Mouse (Mus musculus) layer of hippocampus, adult 2 months (tissue): Measurements from ENCODE around the gene Hacd3. TPM values are rescaled to one million over a fixed set of nuclear protein-coding genes. Genes with fewer than 3 reads are reported as not detected.
A peak's percentile ranks its signal among the peaks of the same experiment; 100 is the strongest.

Source experiments
- DNase-seq, 2 experiments: peaks; one replicate each; pipeline ENCODE4 v3.0.0; 2022; ENCODE audit warnings: low spot score in 2 of 2
- H3K27ac ChIP-seq: fragments of 200-600 bp; 2 replicates; pipeline ENCODE4 v1.8.1; 2022
- H3K4me3 ChIP-seq: fragments of 200-600 bp; 2 replicates; pipeline ENCODE4 v1.8.1; 2022; ENCODE audit warnings: mild to moderate bottlenecking
- CTCF ChIP-seq: fragments of 200-600 bp; conservative IDR thresholded peaks from 2 replicates; pipeline ENCODE4 v1.8.1; 2022; ENCODE audit warnings: antibody characterized with exemption, mild to moderate bottlenecking, moderate library complexity
- total RNA-seq, 2 experiments: library from RNA; stranded (reverse); gene quantifications; 2 replicates each; pipeline ENCODE4 v1.2.3; 2021

Gene Hacd3
- total RNA-seq, 2 experiments from 2014 or later, result 149 to 156 TPM

- H3K27ac ChIP-seq, result peak overlapping the region; percentile 95
- TF ChIP-seq CTCF, result no peak
Measured at GRCm38 (mm10) chr9:64960978-64961320, 60.5 kb downstream of the Hacd3 start.

GRCm38 (mm10) chr9:64960117-64960977, 61.1 kb downstream of the Hacd3 start, which contains the start of gene Ints14:
Gene Ints14, plus strand, starts transcription at chr9:64960905.
- TF ChIP-seq CTCF, result peak; percentile 88
- Histone ChIP-seq H3K27ac (peak within 1 kb of the TSS; percentile 95), H3K4me3 (peak within 1 kb of the TSS; percentile 95)
- peak; percentile 94 to 98 for DNase-seq

More at GRCm38 (mm10) chr9:64960978-64961320, 60.5 kb downstream of the Hacd3 start:
- peak overlapping the region; percentile 95 for H3K4me3 ChIP-seq
- DNase-seq, result no peak

GRCm38 (mm10) chr9:64957276-64957675, 64.2 kb downstream of the Hacd3 start:
- no peak overlapping the region for H3K4me3 ChIP-seq
- peak overlapping the region; percentile 65; the same call in 1 of the 2 replicates for H3K27ac ChIP-seq
- DNase-seq, result no peak
- TF ChIP-seq CTCF, result no peak

- peak overlapping the region; percentile 65 for H3K27ac ChIP-seq
- DNase-seq, result no peak
- TF ChIP-seq CTCF, result no peak
- H3K4me3 ChIP-seq, result peak overlapping the region; percentile 21
Measured at GRCm38 (mm10) chr9:64956337-64956736, 65.2 kb downstream of the Hacd3 start.

- Histone ChIP-seq H3K4me3 (no peak overlapping the region), H3K27ac (no peak overlapping the region)
- no peak for DNase-seq
- TF ChIP-seq CTCF, result no peak
Measured at GRCm38 (mm10) chr9:64953190-64953589, 68.3 kb downstream of the Hacd3 start.

GRCm38 (mm10) chr9:64952055-64952454, 69.4 kb downstream of the Hacd3 start:
- no peak for DNase-seq
- no peak for TF ChIP-seq CTCF
- H3K27ac ChIP-seq, result no peak overlapping the region
- H3K4me3 ChIP-seq, result no peak overlapping the region

GRCm38 (mm10) chr9:64951161-64951657, 70.3 kb downstream of the Hacd3 start, which contains the start of gene Slc24a1:
Gene Slc24a1, minus strand, starts transcription at chr9:64951607.
- TF ChIP-seq CTCF, result no peak
- Histone ChIP-seq H3K27ac (no peak within 1 kb of the TSS), H3K4me3 (no peak within 1 kb of the TSS)
- DNase-seq, result no peak

GRCm38 (mm10) chr9:64947483-64948095, 73.9 kb downstream of the Hacd3 start:
- no peak overlapping the region for H3K4me3 ChIP-seq
- no peak overlapping the region for H3K27ac ChIP-seq
- TF ChIP-seq CTCF, result no peak
- DNase-seq, result no peak

GRCm38 (mm10) chr9:64943997-64944396, 77.5 kb downstream of the Hacd3 start:
- H3K4me3 ChIP-seq, result no peak overlapping the region
- TF ChIP-seq CTCF, result no peak
- no peak for DNase-seq
- H3K27ac ChIP-seq, result no peak overlapping the region

GRCm38 (mm10) chr9:64941650-64942049, 79.8 kb downstream of the Hacd3 start:
- H3K27ac ChIP-seq, result no peak overlapping the region
- no peak overlapping the region for H3K4me3 ChIP-seq
- TF ChIP-seq CTCF, result no peak
- DNase-seq, result no peak

GRCm38 (mm10) chr9:64940731-64941346, 80.7 kb downstream of the Hacd3 start:
- DNase-seq, result no peak
- no peak overlapping the region for H3K27ac ChIP-seq
- no peak overlapping the region for H3K4me3 ChIP-seq
- no peak for TF ChIP-seq CTCF

- DNase-seq, result no peak
- no peak overlapping the region for H3K27ac ChIP-seq
- no peak overlapping the region for H3K4me3 ChIP-seq
- peak; percentile 35 for TF ChIP-seq CTCF
Measured at GRCm38 (mm10) chr9:64939790-64940189, 81.7 kb downstream of the Hacd3 start.

GRCm38 (mm10) chr9:64939281-64939680, 82.2 kb downstream of the Hacd3 start:
- no peak overlapping the region for H3K4me3 ChIP-seq
- TF ChIP-seq CTCF, result no peak
- no peak for DNase-seq
- H3K27ac ChIP-seq, result no peak overlapping the region
